Mouse (Mus musculus) CD4-positive, CD25-positive, alpha-beta regulatory T cell (primary cell): Measurements from ENCODE around the gene Clba1. TPM values are rescaled to one million over a fixed set of nuclear protein-coding genes. Genes with fewer than 3 reads are reported as not detected.

ENCODE experiments used
- polyA plus RNA-seq: library from polyadenylated mRNA; unstranded; fragments of 100-300 nt; shearing (Covaris generic); gene quantifications from one replicate; pipeline ENCODE4 v1.2.1, GENCODE M21; 2017

The Clba1 gene
- polyA plus RNA-seq: 0.54 TPM

GRCm38 (mm10) chr12:112808587-112809364, at the start of gene Clba1:
Clba1 (plus strand) TSS chr12:112808937.

GRCm38 (mm10) chr12:112760154-112760926, 48.4 kb upstream of the Clba1 start, which contains the start of gene Pld4:
Pld4 (plus strand) TSS chr12:112760655.

GRCm38 (mm10) chr12:112801864-112802846, 6.6 kb upstream of the Clba1 start, which contains the start of gene Ahnak2:
Ahnak2 (minus strand) TSS chr12:112802657.

GRCm38 (mm10) chr12:112829244-112829864, 20.6 kb downstream of the Clba1 start, which contains the start of gene Cdca4:
Cdca4 (minus strand) TSS chr12:112829423.

Other genes with a start within 250 kb of the Clba1 start
- 8.8 TPM for gene Inf2, start 220.2 kb upstream of the Clba1 start, polyA plus RNA-seq
- 2.9 TPM for gene Adssl1, start 188.9 kb upstream of the Clba1 start, polyA plus RNA-seq
- 42.6 TPM for gene Siva1, start 164.3 kb upstream of the Clba1 start, polyA plus RNA-seq
- 184 TPM for gene Akt1, start 134.1 kb upstream of the Clba1 start, polyA plus RNA-seq
- 2.5 TPM for gene Zbtb42, start 130.1 kb upstream of the Clba1 start, polyA plus RNA-seq
- 7.9 TPM for gene Cep170b, start 88.5 kb upstream of the Clba1 start, polyA plus RNA-seq
- 2.2 TPM for gene Pld4, start 48.3 kb upstream of the Clba1 start, polyA plus RNA-seq
- not detected for gene Ahnak2, start 6.3 kb upstream of the Clba1 start, polyA plus RNA-seq
- gene Cdca4, start 20.5 kb downstream of the Clba1 start, polyA plus RNA-seq: 82.5 TPM
- 37.1 TPM for gene Gpr132, start 59.3 kb downstream of the Clba1 start, polyA plus RNA-seq
- gene Jag2, start 120.8 kb downstream of the Clba1 start, polyA plus RNA-seq: 2.7 TPM
- gene Nudt14, start 133.2 kb downstream of the Clba1 start, polyA plus RNA-seq: 50.0 TPM
- gene Btbd6, start 167.5 kb downstream of the Clba1 start, polyA plus RNA-seq: 60.3 TPM
- gene Brf1, start 191.8 kb downstream of the Clba1 start, polyA plus RNA-seq: 183 TPM
- 31.0 TPM for gene Pacs2, start 205.6 kb downstream of the Clba1 start, polyA plus RNA-seq